9 mouse cellular contexts compared by ENCODE assay signal in genomic region chr4:34701528-34701927, GRCm38 (mm10). TPM values are rescaled to one million over a fixed set of nuclear protein-coding genes. Genes with fewer than 3 reads are reported as not detected.
DNase-seq lines count a peak whose midpoint lies in the region; ATAC-seq lines count a peak whose summit lies in the region.
"Had no signal": no experiment of that assay in that cellular context is flagged by ENCODE, and none has a peak within 500 bp of the region (broad histone marks: within the 10 kb centered on the region; RNA-seq: fewer than 3 reads in every experiment).

No protein-coding gene starts in this region.

- no peaks in the 10 kb centered on the region for H3K36me3 ChIP-seq in splenic B cell, adult 2 months (ENCODE audit: control insufficient read depth, insufficient read depth, low read length, poor library complexity, severe bottlenecking)

- H3K27me3 ChIP-seq in splenic B cell, adult 2 months (ENCODE audit: control insufficient read depth, insufficient read depth, low read length, poor library complexity, severe bottlenecking), result no peaks in the 10 kb centered on the region

- peak; percentile 52 for DNase-seq in right cerebral cortex, postnatal 14 days
- no peak for DNase-seq in right cerebral cortex, postnatal 36 days (ENCODE audit: low spot score in 2 of 2)
- DNase-seq in adipocyte (ENCODE audit: low spot score), result peak; percentile 18
- peak; percentile 76 for DNase-seq in embryo, embryonic 11 days
- DNase-seq in kidney, adult 9 months, result peak; percentile 60
- DNase-seq in splenic B cell, adult 2 months (ENCODE audit: low read depth, low spot score), result peak; percentile 65
- no peak for DNase-seq in layer of hippocampus, adult 8-10 months (ENCODE audit: low spot score in 2 of 2)

- ATAC-seq in megakaryocyte, adult 5-6 weeks (ENCODE audit: poor library complexity, severe bottlenecking), result peak; percentile 74

RNA-seq across cellular contexts. Expression of gene Slc35a1, which starts 14.3 kb away (rescaled TPM):
- total RNA-seq in megakaryocyte, adult 5-6 weeks (2015), result 16.7 and 22.0 TPM in 2 replicates
- 13.3 and 14.9 TPM in 2 replicates for total RNA-seq in megakaryocyte, adult 5-6 weeks (2017)
- 10 to 100 TPM; 19.1 to 28.1 (median 23.7) TPM for total RNA-seq in layer of hippocampus, adult 8-10 months (2022)

RNA-seq across cellular contexts. Expression of gene Cfap206, which starts 28.5 kb away (rescaled TPM):
- total RNA-seq in megakaryocyte, adult 5-6 weeks (2015), result not detected in 2 replicates
- total RNA-seq in megakaryocyte, adult 5-6 weeks (2017), result not detected in 2 replicates
- total RNA-seq in layer of hippocampus, adult 8-10 months (2022), result 1 to 10 TPM; 1.1 to 1.4 (median 1.3) TPM

RNA-seq across cellular contexts. Expression of gene Gm136, which starts 54.5 kb away (rescaled TPM):
- not detected in 2 replicates for total RNA-seq in megakaryocyte, adult 5-6 weeks (2015)
- total RNA-seq in megakaryocyte, adult 5-6 weeks (2017), result not detected in 2 replicates
- total RNA-seq in layer of hippocampus, adult 8-10 months (2022), result not detected
- total RNA-seq: layer of hippocampus, adult 18-20 months had no signal

Comparison
In these comparisons a context has a peak if more than half of its experiments do, and no peak if none do; other contexts are left out.
1. DNase-seq: peak in right cerebral cortex, postnatal 14 days (single experiment), adipocyte (single experiment), embryo, embryonic 11 days (single experiment), kidney, adult 9 months (single experiment) and splenic B cell, adult 2 months (single experiment); none in right cerebral cortex, postnatal 36 days (0 of 2) and layer of hippocampus, adult 8-10 months (0 of 2).